ENCODE assay signal across 14 mouse cellular contexts in genomic region chr7:79299548-79299947, GRCm38 (mm10). TPM values are rescaled to one million over a fixed set of nuclear protein-coding genes. Genes with fewer than 3 reads are reported as not detected.
DNase-seq lines count a peak whose midpoint lies in the region; ATAC-seq and TF ChIP-seq lines count a peak whose summit lies in the region.
"Had no signal": no experiment of that assay in that cellular context is flagged by ENCODE, and none has a peak within 500 bp of the region (broad histone marks: within the 10 kb centered on the region; RNA-seq: fewer than 3 reads in every experiment).

No protein-coding gene starts in this region.

- H3K27me3 ChIP-seq in forebrain, embryonic 15.5 days = no peaks in the 10 kb centered on the region
- no peaks in the 10 kb centered on the region for H3K27me3 ChIP-seq in forebrain, embryonic 14.5 days (replicated peaks; ENCODE audit: control insufficient read depth, insufficient read depth, low read length)
- H3K27me3 ChIP-seq: embryonic facial prominence, embryonic 13.5 days had no signal

- H3K4me1 ChIP-seq in forebrain, embryonic 15.5 days = peaks cover 15% of the 10 kb centered on the region
- peaks cover 10% of the 10 kb centered on the region for H3K4me1 ChIP-seq in forebrain, embryonic 14.5 days (ENCODE audit: control insufficient read depth, insufficient read depth, low read length)
- peaks cover 4 to 33% of the 10 kb centered on the region in 2 experiments; a peak in 3 of 4 replicates for H3K4me1 ChIP-seq in ES-E14 (ENCODE audit: control insufficient read depth in 2 of 2, insufficient read depth in 2 of 2, low read length in 2 of 2, poor library complexity in 1 of 2)

- no peak overlapping the region for H3K4me3 ChIP-seq in forebrain, embryonic 15.5 days
- H3K4me3 ChIP-seq in forebrain, embryonic 14.5 days (ENCODE audit: low read depth, low read length) = no peak overlapping the region
- no peak overlapping the region for H3K4me3 ChIP-seq in layer of hippocampus, adult 2 months
- no peak overlapping the region for H3K4me3 ChIP-seq in ES-E14 (ENCODE audit: insufficient read depth in 1 of 2, low read depth in 1 of 2, low read length in 2 of 2, poor library complexity in 1 of 2, severe bottlenecking in 1 of 2)
- H3K4me3 ChIP-seq: embryonic facial prominence, embryonic 13.5 days; limb, embryonic 10.5 days had no signal

- H3K27ac ChIP-seq in forebrain, embryonic 15.5 days (replicated peaks) = peak overlapping the region; percentile 28; the same call in 1 of the 2 replicates
- H3K27ac ChIP-seq in forebrain, embryonic 14.5 days (ENCODE audit: low read depth, low read length) = no peak overlapping the region
- peak overlapping the region; percentile 73 for H3K27ac ChIP-seq in layer of hippocampus, adult 2 months
- H3K27ac ChIP-seq in ES-E14 (ENCODE audit: insufficient read depth, low read depth, low read length, poor library complexity, severe bottlenecking) = peak overlapping the region; percentile 41; the same call in 1 of the 2 replicates
- H3K27ac ChIP-seq: embryonic facial prominence, embryonic 13.5 days; limb, embryonic 10.5 days; macrophage had no signal

- no peaks in the 10 kb centered on the region for H3K9me3 ChIP-seq in forebrain, embryonic 15.5 days
- H3K9me3 ChIP-seq in forebrain, embryonic 14.5 days (replicated peaks; ENCODE audit: control insufficient read depth, low read length) = no peaks in the 10 kb centered on the region
- no peaks in the 10 kb centered on the region for H3K9me3 ChIP-seq in ES-E14 (ENCODE audit: control insufficient read depth, insufficient read depth, low read depth, low read length)
- H3K9me3 ChIP-seq: embryonic facial prominence, embryonic 13.5 days; limb, embryonic 10.5 days had no signal

- TF ChIP-seq CTCF in layer of hippocampus, adult 2 months (conservative IDR thresholded peaks at IDR 0.05) = no peak

- no peak overlapping the region for H3K9ac ChIP-seq in forebrain, embryonic 15.5 days (replicated peaks)
- H3K9ac ChIP-seq in forebrain, embryonic 14.5 days (ENCODE audit: low read length) = no peak overlapping the region
- no peak overlapping the region for H3K9ac ChIP-seq in ES-E14 (ENCODE audit: insufficient read depth, low read depth, low read length, poor library complexity, severe bottlenecking)
- H3K9ac ChIP-seq: embryonic facial prominence, embryonic 13.5 days had no signal

- no peak for ATAC-seq in forebrain, embryonic 15.5 days (replicated peaks)
- no peak for ATAC-seq in forebrain, embryonic 14.5 days

- H3K36me3 ChIP-seq in forebrain, embryonic 15.5 days = peaks cover 24% of the 10 kb centered on the region
- H3K36me3 ChIP-seq in forebrain, embryonic 14.5 days (ENCODE audit: control insufficient read depth, insufficient read depth, low read length) = peaks cover 41% of the 10 kb centered on the region
- peaks cover 4% of the 10 kb centered on the region; the same call in 1 of the 2 replicates for H3K36me3 ChIP-seq in ES-E14 (ENCODE audit: control insufficient read depth, insufficient read depth, low read length, poor library complexity, severe bottlenecking)

- in situ Hi-C loops in ES-E14 (cut with MboI; ENCODE audit: low sequenced_read_pairs in 2 of 2, unreplicated experiment in 2 of 2) = no loop called here

- WGBS in forebrain, embryonic 15.5 days = 82% methylated on average over 7 of the region's 7 CpGs
- WGBS in forebrain, embryonic 14.5 days = 87% methylated on average over 7 of the region's 7 CpGs

- no peak for DNase-seq in forebrain, embryonic 14.5 days (ENCODE audit: low spot score)
- DNase-seq in layer of hippocampus, adult 2 months (ENCODE audit: low spot score in 2 of 2) = no peak
- DNase-seq in layer of hippocampus, adult 11-12 months (ENCODE audit: low spot score) = no peak
- DNase-seq in ES-E14 (ENCODE audit: low read depth, low spot score) = no peak
- DNase-seq in lung, postnatal 10 days = peak; percentile 72
- DNase-seq in frontal cortex, postnatal 14 days (ENCODE audit: low spot score in 2 of 2) = no peak
- no peak for DNase-seq in B cell, adult 2 months
- DNase-seq: cerebellum, postnatal 14 days; retina, postnatal 1 day; thymus, postnatal 36 days had no signal

- no peak overlapping the region for H3K4me2 ChIP-seq in forebrain, embryonic 15.5 days (replicated peaks)
- no peak overlapping the region for H3K4me2 ChIP-seq in forebrain, embryonic 14.5 days (ENCODE audit: low read length)
- H3K4me2 ChIP-seq: embryonic facial prominence, embryonic 13.5 days had no signal

TF ChIP-seq in ES-E14, 5 proteins besides CTCF, POLR2A, EP300 and RAD21:
- no peak for TF ChIP-seq ZNF384 (IDR thresholded peaks at IDR 0.05; ENCODE audit: low read depth, low read length)
- TF ChIP-seq ZC3H11A (IDR thresholded peaks at IDR 0.05; ENCODE audit: borderline replicate concordance, low read depth, low read length) = no peak
- TF ChIP-seq CHD2 (IDR thresholded peaks at IDR 0.05; ENCODE audit: low read depth, low read length) = no peak
- TF ChIP-seq HCFC1 (IDR thresholded peaks at IDR 0.05; ENCODE audit: borderline replicate concordance, insufficient read depth, low read length) = no peak
- TF ChIP-seq MAFK (IDR thresholded peaks at IDR 0.05; ENCODE audit: insufficient read depth, low read depth, low read length) = no peak
TF ChIP-seq in ES-E14: peak in this region for 0.

RNA-seq across cellular contexts. Expression of gene Abhd2, which starts 26.5 kb away (rescaled TPM):
- polyA plus RNA-seq in forebrain, embryonic 15.5 days (2015; fragmentation: Nextera tagmentation; extraction: Ambion mirVana) = 23.1 and 24.0 TPM in 2 replicates
- 22.3 and 23.5 TPM in 2 replicates for polyA plus RNA-seq in forebrain, embryonic 14.5 days (2014; fragmentation: Nextera tagmentation; extraction: Ambion mirVana)
- total RNA-seq in layer of hippocampus, adult 2 months (2021) = 10 to 100 TPM; 69.6 to 70.8 TPM
- 58.9 and 61.9 TPM in 2 replicates for total RNA-seq in ES-E14 (2012; rRNA removed)
